8 mouse cellular contexts compared by ENCODE assay signal in genomic region chr14:5070611-5071490, GRCm38 (mm10). TPM values are rescaled to one million over a fixed set of nuclear protein-coding genes. Genes with fewer than 3 reads are reported as not detected.
A peak's percentile ranks its signal among the peaks of the same experiment; 100 is the strongest.
DNase-seq lines count a peak whose midpoint lies in the region; ATAC-seq lines count a peak whose summit lies in the region.
"Not testable (repeated sequence)": the region's sequence is repeated elsewhere in the genome, so short reads cannot be mapped to it uniquely, and the experiment has no call there.
"Had no signal": no experiment of that assay in that cellular context is flagged by ENCODE, and none has a peak within 500 bp of the region (broad histone marks: within the 10 kb centered on the region; RNA-seq: fewer than 3 reads in every experiment).

TSS of gene Gm8281 (plus strand) at chr14:5071040.

- 6% methylated on average over 32 of the region's 63 CpGs for WGBS in forebrain, embryonic 16.5 days
- 2% methylated on average over 27 of the region's 63 CpGs for WGBS in heart, embryonic 14.5 days
- 3% methylated on average over 27 of the region's 63 CpGs for WGBS in lung, embryonic 16.5 days
- WGBS in neural tube, embryonic 15.5 days, result under 1% methylated on average over 32 of the region's 63 CpGs

- intact Hi-C loops in left cerebral cortex, postnatal 4 days (cut with DNase I), result not testable (repeated sequence)

- not testable (repeated sequence) for H3K4me1 ChIP-seq in forebrain, embryonic 16.5 days (replicated peaks; ENCODE audit: control insufficient read depth, insufficient read depth, low read length); heart, embryonic 14.5 days (ENCODE audit: control insufficient read depth in 2 of 2, insufficient read depth in 2 of 2, low read length in 2 of 2); lung, embryonic 16.5 days (replicated peaks; ENCODE audit: control insufficient read depth, insufficient read depth, low read length); neural tube, embryonic 15.5 days

- not testable (repeated sequence) for H3K27me3 ChIP-seq in forebrain, embryonic 16.5 days (replicated peaks; ENCODE audit: control insufficient read depth, insufficient read depth, low read length); heart, embryonic 14.5 days (ENCODE audit: control insufficient read depth, insufficient read depth, low read length); lung, embryonic 16.5 days (ENCODE audit: control insufficient read depth, insufficient read depth, low read depth, low read length); neural tube, embryonic 15.5 days (replicated peaks)

- peak within 1 kb of the TSS; percentile 66 for H3K9ac ChIP-seq in forebrain, embryonic 16.5 days (replicated peaks; ENCODE audit: low read depth, low read length)
- H3K9ac ChIP-seq in heart, embryonic 14.5 days (ENCODE audit: low read length), result peak within 1 kb of the TSS; percentile 30; the same call in 1 of the 2 replicates
- peak within 1 kb of the TSS; percentile 24; the same call in 1 of the 2 replicates for H3K9ac ChIP-seq in lung, embryonic 16.5 days (ENCODE audit: low read length)
- H3K9ac ChIP-seq in neural tube, embryonic 15.5 days (replicated peaks), result peak within 1 kb of the TSS; percentile 52

- H3K9me3 ChIP-seq in forebrain, embryonic 16.5 days (ENCODE audit: control insufficient read depth, low read length); heart, embryonic 14.5 days (ENCODE audit: control insufficient read depth, low read length); lung, embryonic 16.5 days (ENCODE audit: control insufficient read depth, low read length); neural tube, embryonic 15.5 days (replicated peaks): not testable (repeated sequence)

- not testable (repeated sequence) for ATAC-seq in forebrain, embryonic 16.5 days; heart, embryonic 14.5 days (ENCODE audit: insufficient number of reproducible peaks, insufficient read depth, low FRiP score, low read depth); lung, embryonic 16.5 days (ENCODE audit: low read depth); neural tube, embryonic 15.5 days (ENCODE audit: low FRiP score)

- H3K27ac ChIP-seq in forebrain, embryonic 16.5 days (ENCODE audit: low read length); heart, embryonic 14.5 days (replicated peaks in 1 of 2; ENCODE audit: control insufficient read depth in 1 of 2, insufficient read depth in 1 of 2, low read depth in 2 of 2, low read length in 2 of 2); lung, embryonic 16.5 days (ENCODE audit: low read length): not testable (repeated sequence)
- H3K27ac ChIP-seq in neural tube, embryonic 15.5 days (replicated peaks), result peak within 1 kb of the TSS; percentile 60

- H3K4me3 ChIP-seq in forebrain, embryonic 16.5 days (replicated peaks; ENCODE audit: low read length), result peak within 1 kb of the TSS; percentile 45
- H3K4me3 ChIP-seq in heart, embryonic 14.5 days (ENCODE audit: control insufficient read depth in 1 of 2, insufficient read depth in 1 of 2, low read depth in 1 of 2, low read length in 2 of 2), result peak within 1 kb of the TSS; percentile 32 to 35
- H3K4me3 ChIP-seq in lung, embryonic 16.5 days (ENCODE audit: low read length), result peak within 1 kb of the TSS; percentile 38
- peak within 1 kb of the TSS; percentile 48 for H3K4me3 ChIP-seq in neural tube, embryonic 15.5 days (replicated peaks)

- H3K4me2 ChIP-seq in forebrain, embryonic 16.5 days (ENCODE audit: low read length), result peak within 1 kb of the TSS; percentile 49
- H3K4me2 ChIP-seq in heart, embryonic 14.5 days (ENCODE audit: low read length), result peak within 1 kb of the TSS; percentile 62
- peak within 1 kb of the TSS; percentile 56 for H3K4me2 ChIP-seq in lung, embryonic 16.5 days (ENCODE audit: low read depth, low read length)
- H3K4me2 ChIP-seq in neural tube, embryonic 15.5 days, result peak within 1 kb of the TSS; percentile 57

- peak; percentile 11 for DNase-seq in embryo, embryonic 10 days (ENCODE audit: low spot score)
- DNase-seq in induced T-regulatory cell, adult 2 months (ENCODE audit: low read depth), result peak; percentile 0
- peak; percentile 2 for DNase-seq in left cerebral cortex, postnatal 4 days

- H3K36me3 ChIP-seq in forebrain, embryonic 16.5 days (ENCODE audit: control insufficient read depth, insufficient read depth); heart, embryonic 14.5 days (ENCODE audit: control insufficient read depth, insufficient read depth, low read length); lung, embryonic 16.5 days (ENCODE audit: control insufficient read depth, insufficient read depth, low read length); neural tube, embryonic 15.5 days: not testable (repeated sequence)

RNA-seq across cellular contexts. Expression of gene Gm8281, which starts in this region (rescaled TPM):
- polyA plus RNA-seq in forebrain, embryonic 16.5 days (2015; fragmentation: Nextera tagmentation; extraction: Ambion mirVana), result 8.5 and 9.2 TPM in 2 replicates
- 2.1 and 4.2 TPM in 2 replicates for polyA plus RNA-seq in heart, embryonic 14.5 days (2014; fragmentation: Nextera tagmentation; extraction: Ambion mirVana)
- 10 to 100 TPM; 11.4 to 13.8 TPM for total RNA-seq in left cerebral cortex, postnatal 4 days (2021)
- 0.99 and 1.3 TPM in 2 replicates for polyA plus RNA-seq in lung, embryonic 16.5 days (2015; fragmentation: Nextera tagmentation; extraction: Ambion mirVana)
- 8.8 and 11.6 TPM in 2 replicates for polyA plus RNA-seq in neural tube, embryonic 15.5 days (2015; fragmentation: Nextera tagmentation; extraction: Ambion mirVana)
- total RNA-seq: MEL had no signal
